Mouse (Mus musculus) embryo, embryonic 10.5 days (tissue): Measurements from ENCODE around the gene Htr1f.
"Not testable (repeated sequence)": the region's sequence is repeated elsewhere in the genome, so short reads cannot be mapped to it uniquely, and the experiment has no call there.

ENCODE experiments used
- DNase-seq: peaks from one replicate; pipeline ENCODE4 v3.0.0-alpha.2; 2015; ENCODE audit warnings: low spot score

Htr1f gene

GRCm38 (mm10) chr16:65105184-65105931, at the start of gene Htr1f:
Gene Htr1f (minus strand): TSS chr16:65105854.
- peak; percentile 57 for DNase-seq

GRCm38 (mm10) chr16:65139771-65140170, 34.1 kb upstream of the Htr1f start:
- DNase-seq, result no peak

- no peak for DNase-seq
Observed at GRCm38 (mm10) chr16:65129391-65129790, 23.7 kb upstream of the Htr1f start.

GRCm38 (mm10) chr16:65127846-65128245, 22.2 kb upstream of the Htr1f start:
- DNase-seq, result no peak

- no peak for DNase-seq
Observed at GRCm38 (mm10) chr16:65112221-65112620, 6.6 kb upstream of the Htr1f start.

- no peak for DNase-seq
Observed at GRCm38 (mm10) chr16:65093552-65093951, 12.1 kb downstream of the Htr1f start.

GRCm38 (mm10) chr16:65083475-65083874, 22.2 kb downstream of the Htr1f start:
- DNase-seq, result no peak

GRCm38 (mm10) chr16:65069867-65070266, 35.8 kb downstream of the Htr1f start:
- no peak for DNase-seq

- no peak for DNase-seq
Observed at GRCm38 (mm10) chr16:65066264-65066663, 39.4 kb downstream of the Htr1f start.

- not testable (repeated sequence) for DNase-seq
Observed at GRCm38 (mm10) chr16:65037660-65038425, 67.8 kb downstream of the Htr1f start.

- DNase-seq, result no peak
Observed at GRCm38 (mm10) chr16:65029675-65030074, 76.0 kb downstream of the Htr1f start.

- no peak for DNase-seq
Observed at GRCm38 (mm10) chr16:65022364-65022763, 83.3 kb downstream of the Htr1f start.

- no peak for DNase-seq
Observed at GRCm38 (mm10) chr16:65018710-65019109, 86.9 kb downstream of the Htr1f start.

GRCm38 (mm10) chr16:65018134-65018533, 87.5 kb downstream of the Htr1f start:
- DNase-seq, result peak; percentile 26

GRCm38 (mm10) chr16:65017566-65017965, 88.1 kb downstream of the Htr1f start:
- DNase-seq, result peak; percentile 48

GRCm38 (mm10) chr16:65015241-65015640, 90.4 kb downstream of the Htr1f start:
- DNase-seq, result no peak

GRCm38 (mm10) chr16:65001993-65002821, 103.4 kb downstream of the Htr1f start:
- DNase-seq, result no peak

GRCm38 (mm10) chr16:64989279-64989800, 116.3 kb downstream of the Htr1f start:
- DNase-seq, result no peak

- no peak for DNase-seq
Observed at GRCm38 (mm10) chr16:64987564-64987963, 118.1 kb downstream of the Htr1f start.

GRCm38 (mm10) chr16:64987049-64987448, 118.6 kb downstream of the Htr1f start:
- no peak for DNase-seq

- no peak for DNase-seq
Observed at GRCm38 (mm10) chr16:64974636-64975035, 131.0 kb downstream of the Htr1f start.
